Mouse (Mus musculus) heart, postnatal 0 days (tissue): ENCODE measurements at regions not wholly inside any gene's neighbourhood (a gene's known extent, or its start where the extent isn't known, plus 50 kb on each side); places are given as distances from the start of the nearest gene placed in this dataset.

Source experiments
- CTCF ChIP-seq: IDR thresholded peaks from 2 replicates; pipeline ENCODE4 v1.5.1; 2016; ENCODE audit warnings: antibody characterized with exemption, control low read depth, low read depth
- EP300 ChIP-seq: IDR thresholded peaks from 2 replicates; pipeline ENCODE4 v1.6.1; 2016; ENCODE audit warnings: antibody characterized with exemption, low read depth

DNA sequence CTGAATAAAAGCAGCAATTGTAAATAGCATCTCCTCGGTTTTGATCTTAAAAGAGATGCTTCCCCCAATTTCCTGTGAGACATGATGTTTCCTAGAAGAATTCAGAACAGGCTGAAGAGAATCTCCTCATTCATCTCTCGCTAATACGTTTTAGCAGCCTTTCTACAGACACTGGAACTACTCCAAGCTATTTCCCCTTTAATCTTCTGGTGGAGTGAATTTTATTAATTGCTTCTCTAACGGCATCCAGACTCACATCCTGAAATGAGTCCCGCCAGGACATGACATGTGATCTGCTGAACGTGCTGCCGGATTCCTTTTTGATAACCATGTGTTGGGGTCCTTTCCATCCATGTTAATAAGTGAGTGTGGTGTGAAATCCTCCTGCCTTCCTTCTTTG is 209.6 kb upstream of the Kdm8 start:
- no peak for TF ChIP-seq CTCF
- TF ChIP-seq EP300: no peak
